8 mouse cellular contexts compared by ENCODE assay signal in the genomic region with DNA sequence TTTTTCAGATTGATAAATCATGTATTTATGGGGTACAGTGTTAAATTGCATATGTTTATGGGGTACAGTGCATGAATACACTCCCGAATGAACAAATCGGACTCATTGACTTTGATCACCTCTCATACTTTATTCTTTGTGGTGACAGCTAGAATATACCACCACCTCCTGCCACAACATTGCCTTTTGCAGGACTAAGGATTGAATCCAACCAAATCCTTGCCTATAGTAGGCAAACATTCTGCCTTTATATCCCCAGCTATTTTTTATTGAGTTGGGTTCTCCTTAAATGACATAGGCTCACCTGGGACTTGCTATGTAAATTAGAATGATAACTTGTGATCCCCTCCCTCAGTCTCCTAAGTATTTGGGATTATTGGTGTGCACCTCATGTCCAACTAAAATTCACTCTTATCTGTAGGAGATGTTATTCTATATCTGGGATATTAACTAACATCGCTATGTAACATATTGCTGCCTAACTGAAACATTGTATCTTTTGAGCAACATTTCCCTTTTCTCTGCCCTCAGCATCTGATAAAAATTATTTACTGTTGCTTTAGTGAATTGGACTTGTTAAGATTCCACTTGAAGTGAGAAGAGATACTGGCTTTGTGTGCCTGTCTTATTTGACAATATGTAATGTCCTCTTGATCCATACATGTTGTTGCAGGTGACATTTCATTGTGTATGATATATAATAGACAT. TPM values are rescaled to one million over a fixed set of nuclear protein-coding genes. Genes with fewer than 3 reads are reported as not detected.
DNase-seq lines count a peak whose midpoint lies in the region; ATAC-seq lines count a peak whose summit lies in the region.

No protein-coding gene starts in this region.

- H3K27me3 ChIP-seq in kidney, embryonic 16.5 days (ENCODE audit: insufficient read depth, low read length): peaks cover 15% of the 10 kb centered on the region; the same call in 1 of the 2 replicates
- peaks cover 11% of the 10 kb centered on the region for H3K27me3 ChIP-seq in embryonic facial prominence, embryonic 12.5 days
- H3K27me3 ChIP-seq in intestine, embryonic 15.5 days (replicated peaks): peaks cover 9% of the 10 kb centered on the region
- 0 out of 2 replicates have a peak, but pooled peaks cover 2% of the 10 kb centered on the region for H3K27me3 ChIP-seq in neural tube, embryonic 12.5 days (replicated peaks)

- H3K27ac ChIP-seq in kidney, embryonic 16.5 days (ENCODE audit: low read length): no peak overlapping the region; the same call in 1 of the 2 replicates
- H3K27ac ChIP-seq in embryonic facial prominence, embryonic 12.5 days: peak overlapping the region; percentile 97; the same call in 1 of the 2 replicates
- H3K27ac ChIP-seq in intestine, embryonic 15.5 days: no peak overlapping the region
- no peak overlapping the region for H3K27ac ChIP-seq in neural tube, embryonic 12.5 days

- peaks cover 12% of the 10 kb centered on the region; the same call in 1 of the 2 replicates for H3K4me1 ChIP-seq in kidney, embryonic 16.5 days (ENCODE audit: insufficient read depth, low read length)
- H3K4me1 ChIP-seq in embryonic facial prominence, embryonic 12.5 days: no peaks in the 10 kb centered on the region
- H3K4me1 ChIP-seq in intestine, embryonic 15.5 days (replicated peaks): no peaks in the 10 kb centered on the region
- peaks cover 5% of the 10 kb centered on the region; the same call in 1 of the 2 replicates for H3K4me1 ChIP-seq in neural tube, embryonic 12.5 days

- 59% methylated on average over 3 of the region's 3 CpGs for WGBS in kidney, embryonic 16.5 days
- 70% methylated on average over 3 of the region's 3 CpGs for WGBS in embryonic facial prominence, embryonic 12.5 days
- 71% methylated on average over 3 of the region's 3 CpGs for WGBS in intestine, embryonic 15.5 days
- 72% methylated on average over 3 of the region's 3 CpGs for WGBS in neural tube, embryonic 12.5 days

- no peak for DNase-seq in kidney, adult 18-20 months
- DNase-seq in retina, postnatal 1 day: no peak
- no peak for DNase-seq in spleen, postnatal 4 days (ENCODE audit: low spot score in 2 of 2)

- no peak for ATAC-seq in kidney, embryonic 16.5 days (ENCODE audit: low FRiP score, low TSS enrichment)
- no peak for ATAC-seq in embryonic facial prominence, embryonic 12.5 days (ENCODE audit: insufficient number of reproducible peaks, insufficient read depth, low FRiP score, low TSS enrichment)
- no peak for ATAC-seq in intestine, embryonic 15.5 days
- no peak for ATAC-seq in neural tube, embryonic 12.5 days (ENCODE audit: low FRiP score, low read depth)
- ATAC-seq in inflammation-experienced regulatory T-cells, adult 6 months: no peak

- H3K36me3 ChIP-seq in kidney, embryonic 16.5 days (ENCODE audit: insufficient read depth, low read length): no peaks in the 10 kb centered on the region
- no peaks in the 10 kb centered on the region for H3K36me3 ChIP-seq in embryonic facial prominence, embryonic 12.5 days
- no peaks in the 10 kb centered on the region for H3K36me3 ChIP-seq in intestine, embryonic 15.5 days
- no peaks in the 10 kb centered on the region for H3K36me3 ChIP-seq in neural tube, embryonic 12.5 days

- peak overlapping the region; percentile 67 for H3K4me3 ChIP-seq in kidney, embryonic 16.5 days (ENCODE audit: low read length)
- H3K4me3 ChIP-seq in embryonic facial prominence, embryonic 12.5 days: peak overlapping the region; percentile 62
- peak overlapping the region; percentile 60; the same call in 1 of the 2 replicates for H3K4me3 ChIP-seq in intestine, embryonic 15.5 days (replicated peaks)
- H3K4me3 ChIP-seq in neural tube, embryonic 12.5 days: peak overlapping the region; percentile 64

- no peaks in the 10 kb centered on the region; the same call in 1 of the 2 replicates for H3K9me3 ChIP-seq in kidney, embryonic 16.5 days (ENCODE audit: low read length)
- H3K9me3 ChIP-seq in embryonic facial prominence, embryonic 12.5 days: no peaks in the 10 kb centered on the region
- no peaks in the 10 kb centered on the region for H3K9me3 ChIP-seq in intestine, embryonic 15.5 days
- no peaks in the 10 kb centered on the region for H3K9me3 ChIP-seq in neural tube, embryonic 12.5 days

- H3K4me2 ChIP-seq in kidney, embryonic 16.5 days (replicated peaks; ENCODE audit: low read depth, low read length): peak overlapping the region; percentile 62
- peak overlapping the region; percentile 50 for H3K4me2 ChIP-seq in embryonic facial prominence, embryonic 12.5 days (replicated peaks)
- H3K4me2 ChIP-seq in intestine, embryonic 15.5 days (replicated peaks): peak overlapping the region; percentile 50
- peak overlapping the region; percentile 59 for H3K4me2 ChIP-seq in neural tube, embryonic 12.5 days (replicated peaks)

- peak overlapping the region; percentile 67 for H3K9ac ChIP-seq in kidney, embryonic 16.5 days (replicated peaks; ENCODE audit: low read length)
- peak overlapping the region; percentile 79; the same call in 1 of the 2 replicates for H3K9ac ChIP-seq in embryonic facial prominence, embryonic 12.5 days
- no peak overlapping the region for H3K9ac ChIP-seq in intestine, embryonic 15.5 days
- peak overlapping the region; percentile 80; the same call in 1 of the 2 replicates for H3K9ac ChIP-seq in neural tube, embryonic 12.5 days

RNA-seq across cellular contexts. Expression of a gene that starts 1.4 kb away (rescaled TPM):
- polyA plus RNA-seq in kidney, embryonic 16.5 days (2015; fragmentation: Nextera tagmentation; extraction: Ambion mirVana): 10.0 and 11.2 TPM in 2 replicates
- polyA plus RNA-seq in embryonic facial prominence, embryonic 12.5 days (2016; fragmentation: Nextera tagmentation; extraction: Ambion mirVana): 13.5 and 13.8 TPM in 2 replicates
- 10.0 and 10.6 TPM in 2 replicates for polyA plus RNA-seq in intestine, embryonic 15.5 days (2015; fragmentation: Nextera tagmentation; extraction: Ambion mirVana)
- polyA plus RNA-seq in neural tube, embryonic 12.5 days (2016; fragmentation: Nextera tagmentation; extraction: Ambion mirVana): 15.6 and 19.6 TPM in 2 replicates
- polyA plus RNA-seq in inflammation-experienced regulatory T-cells, adult 6 months (2017; shearing (Covaris generic)): 10 to 100 TPM; 10.8 to 11.8 (median 11.1) TPM
